In genomic region chr8:119952747-119953146, GRCm38 (mm10) we compare ENCODE assay signal across 16 mouse cellular contexts. TPM values are rescaled to one million over a fixed set of nuclear protein-coding genes. Genes with fewer than 3 reads are reported as not detected.
DNase-seq lines count a peak whose midpoint lies in the region; ATAC-seq and TF ChIP-seq lines count a peak whose summit lies in the region.
"Had no signal": no experiment of that assay in that cellular context is flagged by ENCODE, and none has a peak within 500 bp of the region (broad histone marks: within the 10 kb centered on the region; RNA-seq: fewer than 3 reads in every experiment).

No protein-coding gene starts in this region.

- no peak for ATAC-seq in hindbrain, postnatal 0 days
- ATAC-seq: intestine, postnatal 0 days had no signal

- DNase-seq in frontal cortex, adult 2 months (ENCODE audit: extremely low spot score in 1 of 2, low spot score in 1 of 2), result peak; percentile 74 to 81
- no peak for DNase-seq in frontal cortex, postnatal 10 days (ENCODE audit: low spot score in 2 of 2)
- DNase-seq in right cerebral cortex, adult 2 months (ENCODE audit: low spot score in 2 of 2), result peak; percentile 64 to 66
- no peak for DNase-seq in right cerebral cortex, postnatal 4 days
- DNase-seq in left cerebral cortex, adult 9 months (ENCODE audit: low spot score in 2 of 2), result peak; percentile 57 to 77
- no peak for DNase-seq in thymus, postnatal 36 days
- DNase-seq in hindbrain, postnatal 0 days (ENCODE audit: low spot score), result no peak
- DNase-seq in embryo, embryonic 10.5 days (ENCODE audit: low spot score), result no peak
- DNase-seq: cerebellum, postnatal 10 days; heart, postnatal 10 days; kidney, postnatal 14 days; lung, postnatal 14 days; thymus, postnatal 25 days had no signal

- H3K4me3 ChIP-seq in hindbrain, postnatal 0 days (ENCODE audit: low read length), result no peak overlapping the region
- H3K4me3 ChIP-seq: limb, embryonic 13.5 days had no signal

- 57% methylated on average over 5 of the region's 5 CpGs for WGBS in hindbrain, postnatal 0 days

- no peaks in the 10 kb centered on the region for H3K9me3 ChIP-seq in hindbrain, postnatal 0 days (ENCODE audit: low read length)
- H3K9me3 ChIP-seq: limb, embryonic 13.5 days had no signal

- H3K27me3 ChIP-seq in hindbrain, postnatal 0 days (ENCODE audit: insufficient read depth, low read length), result no peaks in the 10 kb centered on the region
- H3K27me3 ChIP-seq: limb, embryonic 13.5 days had no signal

- no peak overlapping the region for H3K4me2 ChIP-seq in hindbrain, postnatal 0 days (ENCODE audit: low read depth, low read length)
- H3K4me2 ChIP-seq: hindbrain, embryonic 14.5 days; limb, embryonic 13.5 days had no signal

- no peak for TF ChIP-seq CTCF in hindbrain, postnatal 0 days (IDR thresholded peaks at IDR 0.05; ENCODE audit: low read depth)

- H3K9ac ChIP-seq in hindbrain, postnatal 0 days (replicated peaks; ENCODE audit: low read length), result no peak overlapping the region
- H3K9ac ChIP-seq: hindbrain, embryonic 14.5 days; limb, embryonic 13.5 days had no signal

- H3K4me1 ChIP-seq in hindbrain, postnatal 0 days (ENCODE audit: insufficient read depth, low read length), result no peaks in the 10 kb centered on the region

- H3K27ac ChIP-seq in hindbrain, postnatal 0 days, result no peak overlapping the region
- H3K27ac ChIP-seq: hindbrain, embryonic 14.5 days; limb, embryonic 13.5 days had no signal

- peaks cover 74% of the 10 kb centered on the region for H3K36me3 ChIP-seq in hindbrain, postnatal 0 days (ENCODE audit: insufficient read depth, low read length)

RNA-seq across cellular contexts. Expression of gene Crispld2, which starts 39.5 kb away (rescaled TPM):
- polyA plus RNA-seq in frontal cortex, adult 2 months (2012; rRNA removed), result 3.4 and 4.0 TPM in 2 replicates
- total RNA-seq in hindbrain, postnatal 0 days (2014; rRNA removed), result 3.5 and 5.6 TPM in 2 replicates
- 2.5 and 2.6 TPM in 2 replicates for polyA plus RNA-seq in hindbrain, postnatal 0 days (2015; fragmentation: Nextera tagmentation; extraction: Ambion mirVana)

RNA-seq across cellular contexts. Expression of gene Gm20388, which starts 42.1 kb away (rescaled TPM):
- polyA plus RNA-seq in frontal cortex, adult 2 months (2012; rRNA removed), result 15.5 and 22.2 TPM in 2 replicates
- 58.0 and 71.3 TPM in 2 replicates for total RNA-seq in hindbrain, postnatal 0 days (2014; rRNA removed)
- not detected in 2 replicates for polyA plus RNA-seq in hindbrain, postnatal 0 days (2015; fragmentation: Nextera tagmentation; extraction: Ambion mirVana)
- polyA plus RNA-seq: hindbrain, embryonic 14.5 days; intestine, postnatal 0 days had no signal

RNA-seq across cellular contexts. Expression of gene Usp10, which starts 42.6 kb away (rescaled TPM):
- 86.8 and 98.2 TPM in 2 replicates for polyA plus RNA-seq in frontal cortex, adult 2 months (2012; rRNA removed)
- 88.5 and 91.1 TPM in 2 replicates for total RNA-seq in hindbrain, postnatal 0 days (2014; rRNA removed)
- 89.0 and 94.2 TPM in 2 replicates for polyA plus RNA-seq in hindbrain, postnatal 0 days (2015; fragmentation: Nextera tagmentation; extraction: Ambion mirVana)

Comparison
In these comparisons a context has a peak if more than half of its experiments do, and no peak if none do; other contexts are left out.
1. DNase-seq: peak in frontal cortex, adult 2 months (2 of 2), right cerebral cortex, adult 2 months (2 of 2) and left cerebral cortex, adult 9 months (2 of 2); none in frontal cortex, postnatal 10 days (0 of 2), right cerebral cortex, postnatal 4 days (single experiment), thymus, postnatal 36 days (0 of 2), hindbrain, postnatal 0 days (single experiment) and embryo, embryonic 10.5 days (single experiment).
2. RNA of gene Gm20388, which starts 42.1 kb away (polyA plus RNA-seq): 15.5 to 22.2 TPM in frontal cortex, adult 2 months; not detected in hindbrain, postnatal 0 days; every median in the first group is over 10 times any median in the second.